Mouse (Mus musculus): ENCODE data around the gene Kctd10.

GRCm38 (mm10) chr5:114378936-114379335 is 1.4 kb downstream of the Kctd10 start:
- TF ChIP-seq CTCF (IDR thresholded peaks at IDR 0.05; ENCODE audit: borderline replicate concordance, control insufficient read depth, extremely low read depth, insufficient read depth, low read length, poor library complexity) (no peak), POLR2A (IDR thresholded peaks at IDR 0.05; ENCODE audit: control insufficient read depth, extremely low read depth, insufficient read depth, low read length, poor library complexity) (no peak)

Measured in thymus, adult 2 months (tissue).